Mouse (Mus musculus): ENCODE measurements around the gene Kdm3a.

GRCm38 (mm10) chr6:71655835-71656234, 23.0 kb upstream of the Kdm3a start:
- TF ChIP-seq CTCF (IDR thresholded peaks at IDR 0.05; ENCODE audit: borderline replicate concordance, insufficient read depth, low read length) (no peak), POLR2A (IDR thresholded peaks at IDR 0.05; ENCODE audit: low read depth, low read length) (no peak)
